Mouse (Mus musculus): ENCODE data around the gene Cx3cr1.

The Cx3cr1 gene

GRCm38 (mm10) chr9:120009226-120009841 is 60.3 kb downstream of the Cx3cr1 start:
- Histone ChIP-seq H3K27me3 (ENCODE audit: control insufficient read depth, insufficient read depth, low read length, poor library complexity, severe bottlenecking) (no peaks in the 10 kb centered on the region), H3K36me3 (ENCODE audit: control insufficient read depth, insufficient read depth, low read length, poor library complexity, severe bottlenecking) (no peaks in the 10 kb centered on the region)
- no peak for DNase-seq (ENCODE audit: low read depth, low spot score)

- H3K27me3 ChIP-seq (ENCODE audit: control insufficient read depth, insufficient read depth, low read length, poor library complexity, severe bottlenecking): no peaks in the 10 kb centered on the region
- peak; percentile 31 for DNase-seq (ENCODE audit: low read depth, low spot score)
- no peaks in the 10 kb centered on the region for H3K36me3 ChIP-seq (ENCODE audit: control insufficient read depth, insufficient read depth, low read length, poor library complexity, severe bottlenecking)
Observed at GRCm38 (mm10) chr9:120007833-120008232, 61.8 kb downstream of the Cx3cr1 start.

- H3K36me3 ChIP-seq (ENCODE audit: control insufficient read depth, insufficient read depth, low read length, poor library complexity, severe bottlenecking): no peaks in the 10 kb centered on the region
- no peaks in the 10 kb centered on the region for H3K27me3 ChIP-seq (ENCODE audit: control insufficient read depth, insufficient read depth, low read length, poor library complexity, severe bottlenecking)
- DNase-seq (ENCODE audit: low read depth, low spot score): no peak
Observed at GRCm38 (mm10) chr9:120005936-120006335, 63.7 kb downstream of the Cx3cr1 start.

DNA sequence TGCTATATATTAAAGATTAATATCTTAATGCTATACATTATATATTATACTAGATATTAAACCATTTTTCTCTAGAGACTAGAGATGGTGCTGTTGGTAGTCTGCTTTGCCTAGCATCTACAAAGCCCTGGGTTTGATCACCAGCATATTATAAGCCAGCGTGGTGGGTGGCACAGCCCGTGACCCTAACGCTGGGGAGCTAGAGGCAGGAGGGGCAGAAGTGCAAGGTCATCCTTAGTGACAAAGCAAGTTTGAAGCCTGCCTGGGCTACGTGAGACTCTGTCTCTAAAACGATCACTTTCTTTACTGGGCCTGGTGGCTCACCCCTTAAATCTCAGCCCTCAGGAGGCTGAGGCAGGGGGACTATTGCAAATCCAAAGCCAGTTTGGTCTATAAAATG is 66.8 kb downstream of the Cx3cr1 start:
- Histone ChIP-seq H3K27me3 (ENCODE audit: control insufficient read depth, insufficient read depth, low read length, poor library complexity, severe bottlenecking) (no peaks in the 10 kb centered on the region), H3K36me3 (ENCODE audit: control insufficient read depth, insufficient read depth, low read length, poor library complexity, severe bottlenecking) (no peaks in the 10 kb centered on the region)
- DNase-seq (ENCODE audit: low read depth, low spot score): no peak

DNA sequence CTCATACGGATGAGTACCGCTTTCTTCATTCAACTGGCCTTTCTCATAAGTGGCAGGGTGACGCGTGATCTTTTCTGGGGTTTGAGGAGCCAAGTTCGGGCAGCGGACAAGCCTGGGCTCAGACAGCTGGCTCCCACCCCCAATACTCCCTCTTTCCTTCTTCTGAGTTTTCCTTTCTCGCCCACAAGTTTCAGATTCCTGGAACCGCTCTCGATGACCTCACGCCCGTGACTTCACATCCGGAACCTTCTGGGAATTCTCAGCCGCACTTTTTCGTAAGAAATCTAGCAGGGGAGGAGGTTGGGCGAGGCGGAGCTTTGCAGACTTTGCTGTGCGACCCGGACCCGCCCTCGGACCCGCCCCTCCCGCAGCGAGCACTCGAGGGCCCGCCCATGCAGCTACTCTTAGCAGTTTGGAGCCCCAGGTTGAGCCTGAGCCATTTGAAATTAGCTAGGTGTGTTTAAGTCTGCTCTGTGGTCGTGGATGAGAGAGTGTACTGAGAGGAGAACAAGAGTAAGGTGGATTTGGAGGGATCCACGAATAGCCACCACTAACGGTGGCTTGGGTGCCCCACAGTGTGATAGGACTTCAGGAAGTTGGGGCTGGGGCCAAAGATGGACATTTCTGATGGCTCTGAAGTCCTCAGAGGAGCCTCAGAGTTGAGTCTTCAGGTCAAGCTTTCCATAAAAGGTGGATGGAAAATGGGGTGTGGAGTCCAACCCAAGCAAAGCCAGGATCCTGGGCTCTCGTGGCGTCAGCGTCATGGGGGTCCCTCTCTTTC is 67.5 kb downstream of the Cx3cr1 start:
- no peaks in the 10 kb centered on the region for H3K36me3 ChIP-seq (ENCODE audit: control insufficient read depth, insufficient read depth, low read length, poor library complexity, severe bottlenecking)
- H3K27me3 ChIP-seq (ENCODE audit: control insufficient read depth, insufficient read depth, low read length, poor library complexity, severe bottlenecking): no peaks in the 10 kb centered on the region
- peak; percentile 75 for DNase-seq (ENCODE audit: low read depth, low spot score)

GRCm38 (mm10) chr9:120000761-120001160 is 68.9 kb downstream of the Cx3cr1 start:
- no peak for DNase-seq (ENCODE audit: low read depth, low spot score)
- no peaks in the 10 kb centered on the region for H3K27me3 ChIP-seq (ENCODE audit: control insufficient read depth, insufficient read depth, low read length, poor library complexity, severe bottlenecking)
- no peaks in the 10 kb centered on the region for H3K36me3 ChIP-seq (ENCODE audit: control insufficient read depth, insufficient read depth, low read length, poor library complexity, severe bottlenecking)

DNA sequence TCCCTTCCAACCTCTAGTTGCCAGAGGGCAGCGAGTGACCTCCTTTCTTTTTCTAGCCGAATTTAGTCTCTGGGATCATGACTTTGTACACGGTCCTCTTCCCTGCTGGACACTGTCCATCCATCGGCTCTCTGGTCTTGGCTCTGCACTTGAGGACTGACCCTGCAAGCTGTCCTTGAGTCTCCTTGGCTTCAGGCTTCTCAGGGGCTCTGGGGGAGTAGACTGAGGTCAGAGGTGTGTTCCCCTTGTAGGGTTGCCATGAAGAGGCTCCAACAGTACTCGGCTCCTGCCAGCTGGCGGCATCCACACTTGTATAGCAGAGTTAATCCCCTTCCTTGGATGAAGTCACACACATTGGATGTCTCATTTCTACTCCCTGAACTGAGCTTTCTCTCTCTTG is 70.0 kb downstream of the Cx3cr1 start:
- DNase-seq (ENCODE audit: low read depth, low spot score): no peak
- no peaks in the 10 kb centered on the region for H3K36me3 ChIP-seq (ENCODE audit: control insufficient read depth, insufficient read depth, low read length, poor library complexity, severe bottlenecking)
- H3K27me3 ChIP-seq (ENCODE audit: control insufficient read depth, insufficient read depth, low read length, poor library complexity, severe bottlenecking): no peaks in the 10 kb centered on the region

DNA sequence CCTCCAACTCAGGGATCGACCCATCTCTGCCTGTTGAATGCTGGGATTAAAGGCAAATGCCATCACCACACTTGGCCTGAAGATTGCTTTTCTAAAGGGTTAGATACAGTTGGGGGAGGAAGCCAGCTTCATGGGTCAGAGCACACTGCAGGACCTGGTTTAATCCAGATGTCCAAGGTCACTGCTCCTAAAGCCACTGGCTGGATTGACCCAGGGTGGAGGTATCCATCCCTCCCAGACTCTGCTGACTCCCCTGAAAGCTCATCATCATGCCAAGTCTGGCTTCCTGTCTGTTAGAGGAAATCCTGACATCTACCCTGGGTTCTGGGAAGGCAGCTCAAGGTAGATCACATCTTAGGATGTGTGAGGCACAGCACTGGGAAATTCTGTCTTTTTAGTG is 70.9 kb downstream of the Cx3cr1 start:
- H3K36me3 ChIP-seq (ENCODE audit: control insufficient read depth, insufficient read depth, low read length, poor library complexity, severe bottlenecking): no peaks in the 10 kb centered on the region
- no peaks in the 10 kb centered on the region for H3K27me3 ChIP-seq (ENCODE audit: control insufficient read depth, insufficient read depth, low read length, poor library complexity, severe bottlenecking)
- DNase-seq (ENCODE audit: low read depth, low spot score): no peak

GRCm38 (mm10) chr9:119996080-119996479 is 73.6 kb downstream of the Cx3cr1 start:
- no peaks in the 10 kb centered on the region for H3K36me3 ChIP-seq (ENCODE audit: control insufficient read depth, insufficient read depth, low read length, poor library complexity, severe bottlenecking)
- no peak for DNase-seq (ENCODE audit: low read depth, low spot score)
- H3K27me3 ChIP-seq (ENCODE audit: control insufficient read depth, insufficient read depth, low read length, poor library complexity, severe bottlenecking): no peaks in the 10 kb centered on the region

GRCm38 (mm10) chr9:119994207-119994606 is 75.5 kb downstream of the Cx3cr1 start:
- no peak for DNase-seq (ENCODE audit: low read depth, low spot score)
- no peaks in the 10 kb centered on the region for H3K27me3 ChIP-seq (ENCODE audit: control insufficient read depth, insufficient read depth, low read length, poor library complexity, severe bottlenecking)
- no peaks in the 10 kb centered on the region for H3K36me3 ChIP-seq (ENCODE audit: control insufficient read depth, insufficient read depth, low read length, poor library complexity, severe bottlenecking)

DNA sequence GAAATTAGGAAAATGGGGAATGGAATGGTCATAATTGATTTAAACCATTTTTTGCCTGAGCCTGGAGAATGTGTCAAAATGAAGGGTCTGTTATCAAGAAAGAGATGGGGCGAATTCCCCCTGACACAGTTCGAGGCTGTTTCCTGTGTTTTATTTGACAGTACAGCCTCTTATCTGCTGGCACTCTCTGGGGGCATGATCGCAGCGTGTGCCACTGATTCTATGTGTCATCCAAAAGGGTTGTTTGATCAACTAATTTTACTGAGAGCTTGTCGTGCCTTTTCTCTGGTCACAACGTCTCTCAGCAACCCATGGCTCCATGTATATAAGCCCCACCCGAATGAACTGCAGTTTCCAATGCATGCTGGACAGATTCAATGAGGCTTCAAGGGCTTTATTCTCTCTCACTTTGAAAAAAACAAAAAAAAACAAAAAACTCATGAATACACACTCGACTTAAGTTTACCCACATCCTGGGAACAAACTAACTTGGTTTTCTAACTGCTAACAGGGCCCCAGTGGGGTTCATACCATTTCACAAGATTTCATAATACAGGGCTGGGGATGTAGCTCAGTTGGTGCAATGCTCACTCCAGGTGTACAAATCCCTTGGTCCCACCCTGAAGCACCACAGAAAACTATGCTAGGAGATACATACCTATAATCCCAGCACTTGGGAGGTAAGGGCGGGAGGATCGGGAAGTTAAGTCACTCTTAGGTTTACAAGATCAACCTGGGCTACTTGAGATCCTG is 76.4 kb downstream of the Cx3cr1 start:
- no peaks in the 10 kb centered on the region for H3K27me3 ChIP-seq (ENCODE audit: control insufficient read depth, insufficient read depth, low read length, poor library complexity, severe bottlenecking)
- no peak for DNase-seq (ENCODE audit: low read depth, low spot score)

DNA sequence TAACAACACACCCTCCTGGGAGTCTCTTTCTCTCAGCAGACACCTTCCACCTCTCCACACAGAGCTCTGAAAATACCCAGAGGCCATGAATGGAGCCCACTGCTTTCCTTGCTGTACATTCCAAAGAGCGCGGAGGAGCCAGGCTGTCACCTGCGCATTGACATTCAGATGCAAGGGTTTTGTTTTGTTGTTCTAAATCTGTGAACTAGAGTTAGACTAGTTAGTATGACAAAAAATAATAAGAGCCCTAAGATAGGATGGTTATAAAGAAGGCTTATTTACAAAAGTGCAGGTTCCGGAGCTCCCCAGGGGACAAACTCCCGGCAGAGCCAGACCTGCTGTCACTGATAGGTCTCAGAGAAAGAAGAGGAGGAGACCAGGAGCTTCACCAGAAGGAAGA is 78.4 kb downstream of the Cx3cr1 start:
- Histone ChIP-seq H3K27me3 (ENCODE audit: control insufficient read depth, insufficient read depth, low read length, poor library complexity, severe bottlenecking) (no peaks in the 10 kb centered on the region), H3K36me3 (ENCODE audit: control insufficient read depth, insufficient read depth, low read length, poor library complexity, severe bottlenecking) (no peaks in the 10 kb centered on the region)
- no peak for DNase-seq (ENCODE audit: low read depth, low spot score)

More for the DNA sequence above, 76.4 kb downstream of the Cx3cr1 start:
- no peaks in the 10 kb centered on the region for H3K36me3 ChIP-seq (ENCODE audit: control insufficient read depth, insufficient read depth, low read length, poor library complexity, severe bottlenecking)

GRCm38 (mm10) chr9:119988304-119988703 is 81.4 kb downstream of the Cx3cr1 start:
- Histone ChIP-seq H3K27me3 (ENCODE audit: control insufficient read depth, insufficient read depth, low read length, poor library complexity, severe bottlenecking) (no peaks in the 10 kb centered on the region), H3K36me3 (ENCODE audit: control insufficient read depth, insufficient read depth, low read length, poor library complexity, severe bottlenecking) (no peaks in the 10 kb centered on the region)
- DNase-seq (ENCODE audit: low read depth, low spot score): peak; percentile 92

DNA sequence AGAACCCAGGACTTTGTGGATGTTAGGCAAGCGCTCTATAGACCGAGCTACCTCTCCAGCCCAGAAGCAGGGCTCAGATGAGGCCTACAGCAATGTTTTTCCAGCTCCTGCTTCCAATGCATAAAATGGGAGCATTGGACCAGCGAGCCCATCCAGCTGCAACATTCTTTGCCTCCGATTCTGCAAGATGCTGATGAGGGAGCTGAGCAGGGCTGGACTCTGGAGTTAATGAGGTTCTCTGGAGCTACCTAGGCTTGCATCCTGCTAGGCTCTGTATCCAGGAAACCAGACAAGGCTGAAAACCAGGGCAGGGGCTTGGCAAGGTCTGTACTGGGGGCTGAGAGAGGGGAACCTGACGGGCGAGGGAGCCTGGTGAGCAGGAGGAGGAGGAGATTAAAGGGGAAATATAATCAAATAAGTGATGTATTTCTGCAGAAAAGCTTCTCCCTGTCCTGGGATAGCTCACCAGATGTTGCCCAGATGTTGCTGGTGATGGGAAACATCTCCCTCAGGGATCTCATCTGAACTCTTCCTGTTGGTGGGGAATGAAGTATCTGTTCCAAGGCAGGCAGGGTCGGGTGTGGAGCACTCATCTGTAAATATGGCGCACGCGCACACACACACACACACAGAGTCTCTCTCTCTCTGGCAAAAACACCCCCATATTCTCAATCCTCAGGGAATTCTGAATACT is 83.7 kb downstream of the Cx3cr1 start:
- no peak for DNase-seq (ENCODE audit: low read depth, low spot score)
- Histone ChIP-seq H3K36me3 (ENCODE audit: control insufficient read depth, insufficient read depth, low read length, poor library complexity, severe bottlenecking) (no peaks in the 10 kb centered on the region), H3K27me3 (ENCODE audit: control insufficient read depth, insufficient read depth, low read length, poor library complexity, severe bottlenecking) (no peaks in the 10 kb centered on the region)
